10 mouse cellular contexts compared by ENCODE assay signal in genomic region chr7:37929738-37930137, GRCm38 (mm10).
DNase-seq lines count a peak whose midpoint lies in the region; ATAC-seq and TF ChIP-seq lines count a peak whose summit lies in the region.
"Had no signal": no experiment of that assay in that cellular context is flagged by ENCODE, and none has a peak within 500 bp of the region (broad histone marks: within the 10 kb centered on the region; RNA-seq: fewer than 3 reads in every experiment).

No protein-coding gene starts in this region.

- H3K36me3 ChIP-seq in forebrain, postnatal 0 days (ENCODE audit: insufficient read depth) = no peaks in the 10 kb centered on the region

- no peaks in the 10 kb centered on the region for H3K4me1 ChIP-seq in forebrain, postnatal 0 days (ENCODE audit: insufficient read depth)

- peak; percentile 73 for ATAC-seq in forebrain, postnatal 0 days

- H3K9ac ChIP-seq in forebrain, postnatal 0 days = no peak overlapping the region

- H3K27me3 ChIP-seq in forebrain, postnatal 0 days (ENCODE audit: insufficient read depth, low read length) = no peaks in the 10 kb centered on the region

- H3K27ac ChIP-seq in forebrain, postnatal 0 days (ENCODE audit: low read depth, low read length) = no peak overlapping the region

- TF ChIP-seq CTCF in forebrain, postnatal 0 days (IDR thresholded peaks at IDR 0.05; ENCODE audit: low read depth) = no peak

- intact Hi-C loops in left cerebral cortex, postnatal 36 days (cut with DNase I) = loop anchor here (10.0 kb wide), 2 partner anchors 155 to 555 kb away; partner anchors contain the start of gene Zfp536

- 32% methylated on average over 5 of the region's 5 CpGs for WGBS in forebrain, postnatal 0 days

- H3K4me2 ChIP-seq in forebrain, postnatal 0 days (ENCODE audit: low read depth) = no peak overlapping the region

- H3K4me3 ChIP-seq in forebrain, postnatal 0 days (ENCODE audit: low read depth, low read length) = no peak overlapping the region

- DNase-seq in adrenal gland, adult (ENCODE audit: inconsistent age in 2 of 2, low spot score in 1 of 2) = peak; percentile 12 to 37
- DNase-seq in adrenal gland, postnatal 25 days = no peak
- peak; percentile 19 for DNase-seq in left cerebral cortex, adult 11 months (ENCODE audit: low spot score)
- DNase-seq in left cerebral cortex, postnatal 36 days (ENCODE audit: low spot score in 2 of 2) = no peak
- DNase-seq in forebrain, postnatal 0 days = peak; percentile 27
- DNase-seq in right cerebral cortex, adult 2 months (ENCODE audit: low spot score in 2 of 2) = peak; percentile 47 to 54
- no peak for DNase-seq in c-Kit-positive CD71-positive TER-119-positive erythroid progenitor cells, embryonic 14.5 days (ENCODE audit: low spot score)
- DNase-seq in thymus, postnatal 4 days = no peak
- DNase-seq: heart, postnatal 4 days; lung, postnatal 14 days had no signal

- no peaks in the 10 kb centered on the region for H3K9me3 ChIP-seq in forebrain, postnatal 0 days (ENCODE audit: low read length)

Comparison
In these comparisons a context has a peak if more than half of its experiments do, and no peak if none do; other contexts are left out.
1. DNase-seq: peak in adrenal gland, adult (2 of 2), left cerebral cortex, adult 11 months (single experiment), forebrain, postnatal 0 days (single experiment) and right cerebral cortex, adult 2 months (2 of 2); none in adrenal gland, postnatal 25 days (single experiment), left cerebral cortex, postnatal 36 days (0 of 2), c-Kit-positive CD71-positive TER-119-positive erythroid progenitor cells, embryonic 14.5 days (single experiment) and thymus, postnatal 4 days (single experiment).